Mouse (Mus musculus) liver, embryonic 14.5 days (tissue): ENCODE measurements around the gene Txndc9.

ENCODE experiments used
- CTCF ChIP-seq: IDR thresholded peaks from 2 replicates; pipeline ENCODE4 v1.5.1; 2016; ENCODE audit warnings: antibody characterized with exemption, low read depth, control low read depth
- EP300 ChIP-seq: IDR thresholded peaks from 2 replicates; pipeline ENCODE4 v1.6.1; 2016; ENCODE audit warnings: antibody characterized with exemption, low read depth

GRCm38 (mm10) chr1:38031391-38031790 is 33.7 kb upstream of the Txndc9 start:
- TF ChIP-seq CTCF (no peak), EP300 (no peak)
